Mouse (Mus musculus) MEL (cell line): ENCODE measurements around the gene Gas7. TPM values are rescaled to one million over a fixed set of nuclear protein-coding genes. Genes with fewer than 3 reads are reported as not detected.

Experiments used
- DNase-seq: peaks from one replicate; pipeline ENCODE4 v3.0.0; 2011; ENCODE audit warnings: low read depth, low spot score
- H3K27ac ChIP-seq: 2 replicates; pipeline ENCODE4 v1.5.1; 2012; ENCODE audit warnings: low read depth, mild to moderate bottlenecking, control low read depth, low read length, moderate library complexity; ENCODE audit not compliant: control insufficient read depth
- H3K27me3 ChIP-seq, 2 experiments: fragments of 150-350 bp in 1 of 2; sonication (generic) in 1 of 2; 2 replicates each; pipeline ENCODE4 v1.6.1; 2012; ENCODE audit warnings: low read length in 2 of 2, mild to moderate bottlenecking in 2 of 2, improper control_type of control experiment in 1 of 2, moderate library complexity in 1 of 2; ENCODE audit not compliant: insufficient read depth in 2 of 2, control insufficient read depth in 1 of 2
- H3K36me3 ChIP-seq, 2 experiments: 2 replicates each; pipeline ENCODE4 v1.6.1; 2012 to 2014; ENCODE audit warnings: low read length in 2 of 2, improper control_type of control experiment in 1 of 2, inconsistent platforms in 1 of 2, mild to moderate bottlenecking in 1 of 2; ENCODE audit not compliant: insufficient read depth in 2 of 2, control insufficient read depth in 1 of 2
- H3K4me1 ChIP-seq, 2 experiments: fragments of 150-350 bp in 1 of 2; sonication (generic) in 1 of 2; 2 replicates each; pipeline ENCODE4 v1.6.1; 2012; ENCODE audit warnings: low read length in 2 of 2, improper control_type of control experiment in 1 of 2, mild to moderate bottlenecking in 1 of 2; ENCODE audit not compliant: insufficient read depth in 2 of 2, control insufficient read depth in 1 of 2
- H3K4me3 ChIP-seq, 2 experiments: fragments of 150-350 bp in 1 of 2; sonication (generic) in 1 of 2; 2 replicates each; pipeline ENCODE4 v1.5.1; 2012; ENCODE audit warnings: low read depth in 2 of 2, low read length in 2 of 2, mild to moderate bottlenecking in 2 of 2, moderate library complexity in 2 of 2, control low read depth in 1 of 2, improper control_type of control experiment in 1 of 2; ENCODE audit not compliant: control insufficient read depth in 1 of 2, insufficient read depth in 1 of 2
- H3K79me2 ChIP-seq: 2 replicates; pipeline ENCODE4 v1.6.1; 2012; ENCODE audit warnings: mild to moderate bottlenecking, low read length, moderate library complexity; ENCODE audit not compliant: control insufficient read depth, poor library complexity, insufficient read depth
- H3K9ac ChIP-seq: 2 replicates; pipeline ENCODE4 v1.6.1; 2012; ENCODE audit warnings: low read depth, mild to moderate bottlenecking, control low read depth, low read length, moderate library complexity; ENCODE audit not compliant: control insufficient read depth, poor library complexity, severe bottlenecking
- H3K9me3 ChIP-seq: fragments of 150-350 bp; sonication (generic); replicated peaks from 2 replicates; pipeline ENCODE4 v1.6.1; 2012; ENCODE audit warnings: mild to moderate bottlenecking, low read length, improper control_type of control experiment, moderate library complexity; ENCODE audit not compliant: insufficient read depth
- BHLHE40 ChIP-seq: IDR thresholded peaks from 2 replicates; pipeline ENCODE4 v1.6.1; 2012; ENCODE audit warnings: low read depth, mild to moderate bottlenecking, inconsistent platforms, low read length, improper control_type of control experiment, borderline replicate concordance
- CHD2 ChIP-seq: IDR thresholded peaks from 2 replicates; pipeline ENCODE4 v1.6.1; 2011; ENCODE audit warnings: low read length, improper control_type of control experiment
- CTCF ChIP-seq, 3 experiments: IDR thresholded peaks in 2 of 3; conservative IDR thresholded peaks in 1 of 3; 2 replicates each; pipeline ENCODE4 v1.5.1; 2011 to 2012; ENCODE audit warnings: low read length in 3 of 3, low read depth in 2 of 3, mild to moderate bottlenecking in 2 of 3, improper control_type of control experiment in 1 of 3, inconsistent platforms in 1 of 3, mixed read lengths in 1 of 3, moderate library complexity in 1 of 3; ENCODE audit not compliant: control insufficient read depth in 1 of 3, insufficient read depth in 1 of 3, poor library complexity in 1 of 3, severe bottlenecking in 1 of 3
- GATA1 ChIP-seq: IDR thresholded peaks from 2 replicates; pipeline ENCODE4 v1.6.1; 2011; ENCODE audit warnings: low read depth, low read length, improper control_type of control experiment
- HCFC1 ChIP-seq: IDR thresholded peaks from 2 replicates; pipeline ENCODE4 v1.6.1; 2012; ENCODE audit warnings: low read depth, mild to moderate bottlenecking, inconsistent platforms, low read length, improper control_type of control experiment, moderate library complexity
- JUND ChIP-seq: IDR thresholded peaks from 2 replicates; pipeline ENCODE4 v1.6.1; 2011; ENCODE audit warnings: low read depth, mild to moderate bottlenecking, improper control_type of control experiment, low read length
- MAFK ChIP-seq: IDR thresholded peaks from 2 replicates; pipeline ENCODE4 v1.6.1; 2011; ENCODE audit warnings: low read depth, mild to moderate bottlenecking, low read length, improper control_type of control experiment, borderline replicate concordance
- MAX ChIP-seq: IDR thresholded peaks from 2 replicates; pipeline ENCODE4 v1.6.1; 2011; ENCODE audit warnings: low read length, improper control_type of control experiment
- MXI1 ChIP-seq: IDR thresholded peaks from 2 replicates; pipeline ENCODE4 v1.6.1; 2011; ENCODE audit warnings: mild to moderate bottlenecking, low read depth, low read length, improper control_type of control experiment
- NELFE ChIP-seq: IDR thresholded peaks from 2 replicates; pipeline ENCODE4 v1.6.1; 2011; ENCODE audit warnings: low read depth, low read length, improper control_type of control experiment
- NRF1 ChIP-seq: IDR thresholded peaks from 2 replicates; pipeline ENCODE4 v1.6.1; 2014; ENCODE audit warnings: low read depth, mild to moderate bottlenecking, inconsistent platforms, low read length, improper control_type of control experiment, moderate library complexity; ENCODE audit not compliant: poor library complexity, insufficient read depth, severe bottlenecking
- POLR2A ChIP-seq, 2 experiments: IDR thresholded peaks; 2 replicates each; pipeline ENCODE4 v1.6.1; 2011 to 2012; ENCODE audit warnings: low read length in 2 of 2, mild to moderate bottlenecking in 2 of 2, control low read depth in 1 of 2, improper control_type of control experiment in 1 of 2, low read depth in 1 of 2, moderate library complexity in 1 of 2; ENCODE audit not compliant: control insufficient read depth in 1 of 2, insufficient read depth in 1 of 2, poor library complexity in 1 of 2
- POLR2AphosphoS5 ChIP-seq: IDR thresholded peaks from 2 replicates; pipeline ENCODE4 v1.6.1; 2012; ENCODE audit warnings: low read depth, borderline replicate concordance, mild to moderate bottlenecking, inconsistent platforms, low read length, moderate library complexity, mixed read lengths
- RAD21 ChIP-seq: IDR thresholded peaks from 2 replicates; pipeline ENCODE4 v1.6.1; 2011; ENCODE audit warnings: mild to moderate bottlenecking, low read depth, low read length, improper control_type of control experiment
- SIN3A ChIP-seq: IDR thresholded peaks from 2 replicates; pipeline ENCODE4 v1.6.1; 2012; ENCODE audit warnings: low read length, improper control_type of control experiment, inconsistent platforms
- TAL1 ChIP-seq: IDR thresholded peaks from 2 replicates; pipeline ENCODE4 v1.6.1; 2012; ENCODE audit warnings: mild to moderate bottlenecking, inconsistent platforms, low read length, moderate library complexity, mixed read lengths
- TBP ChIP-seq: IDR thresholded peaks from 2 replicates; pipeline ENCODE4 v1.8.0; 2011; ENCODE audit warnings: low read depth, low read length, improper control_type of control experiment
- USF1 ChIP-seq: IDR thresholded peaks from 2 replicates; pipeline ENCODE4 v1.6.1; 2014; ENCODE audit warnings: low read depth, mild to moderate bottlenecking, inconsistent platforms, low read length, improper control_type of control experiment, moderate library complexity
- USF2 ChIP-seq, 2 experiments: IDR thresholded peaks; 2 replicates each; pipeline ENCODE4 v1.6.1; 2011 to 2012; ENCODE audit warnings: improper control_type of control experiment in 2 of 2, low read length in 2 of 2, borderline replicate concordance in 1 of 2, inconsistent platforms in 1 of 2, low read depth in 1 of 2, mild to moderate bottlenecking in 1 of 2; ENCODE audit not compliant: insufficient read depth in 1 of 2
- ZKSCAN1 ChIP-seq: IDR thresholded peaks from 2 replicates; pipeline ENCODE4 v1.6.1; 2012; ENCODE audit warnings: low read depth, mild to moderate bottlenecking, inconsistent platforms, low read length, improper control_type of control experiment, moderate library complexity
- polyA plus RNA-seq, 2 experiments: library from polyadenylated mRNA; stranded (reverse) in 1 of 2; unstranded in 1 of 2; fragments of >175 nt in 1 of 2; fragments of >200 nt in 1 of 2; gene quantifications; 2 replicates each; pipeline versions ENCODE4 v1.2.1 to v1.2.4; 2012; ENCODE audit warnings: low replicate concordance in 2 of 2, low read depth in 1 of 2; ENCODE audit not compliant: insufficient read length in 2 of 2, insufficient read depth in 1 of 2, missing spikeins in 1 of 2
- total RNA-seq: library from RNA; depleted of rRNA; stranded (reverse); fragments of 300-350 nt; gene quantifications from 2 replicates; pipeline ENCODE4 v1.2.3, GENCODE M21; 2012

The Gas7 gene
- total and polyA plus RNA-seq, 3 experiments, result 0.04 TPM; not detected in 2

DNA sequence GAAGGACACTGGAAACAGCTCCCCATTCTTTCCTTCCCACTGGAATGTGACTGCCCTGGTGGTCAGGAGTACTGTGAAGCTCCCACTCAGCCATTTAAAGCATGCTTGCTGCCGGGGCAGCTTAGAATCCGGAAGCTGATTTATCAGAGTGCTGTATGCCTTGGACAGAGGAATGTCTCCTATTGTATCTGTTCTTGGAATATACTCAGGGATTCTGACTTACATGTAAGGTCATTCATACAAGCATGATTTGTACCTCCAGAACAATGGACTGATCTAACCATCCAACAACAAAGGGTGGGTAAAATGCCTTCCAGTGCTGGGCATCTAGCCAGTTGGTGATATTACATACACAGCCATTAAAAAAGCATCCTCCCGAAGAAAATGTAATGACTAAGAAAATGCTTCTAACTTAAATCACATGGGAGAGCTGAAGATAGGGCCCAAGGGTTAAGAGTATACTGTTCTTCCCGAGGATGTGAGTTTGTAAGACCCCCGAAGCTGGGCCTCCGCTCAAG lies 189.5 kb downstream of the Gas7 start:
- Histone ChIP-seq H3K9me3 (no peaks in the 10 kb centered on the region), H3K79me2 (no peaks in the 10 kb centered on the region)

DNA sequence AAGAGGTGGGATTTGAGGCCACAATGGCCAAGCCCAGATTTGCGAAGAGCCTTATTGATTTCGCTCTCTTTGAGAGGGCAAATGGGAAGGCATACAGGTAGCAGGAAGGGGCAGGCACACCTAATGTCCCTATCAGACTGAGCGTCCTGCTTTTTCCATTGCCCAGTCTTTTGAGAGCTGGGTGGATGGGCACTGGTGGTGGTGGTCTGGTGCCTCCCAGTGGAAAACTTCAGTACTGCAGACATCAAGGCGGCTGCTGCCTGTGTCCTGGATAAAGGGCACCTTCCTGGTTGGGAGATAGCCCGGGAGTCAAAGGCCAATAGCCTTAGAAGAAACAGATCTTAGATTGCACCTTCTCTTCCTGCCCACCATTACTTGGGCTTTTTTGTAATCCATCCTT lies 192.5 kb downstream of the Gas7 start:
- no peaks in the 10 kb centered on the region for H3K4me1 ChIP-seq
- TF ChIP-seq MAX (no peak), POLR2AphosphoS5 (no peak), CTCF (IDR thresholded peaks at IDR 0.05 in 2 of 3, conservative IDR thresholded peaks at IDR 0.05 in 1 of 3; ENCODE audit: control insufficient read depth in 1 of 3, insufficient read depth in 1 of 3, low read depth in 2 of 3, low read length in 3 of 3, poor library complexity in 1 of 3, severe bottlenecking in 1 of 3) (peak in 2 of 3 experiments; percentile 11 to 24; a peak in 1 of 6 replicates), USF2 (IDR thresholded peaks at IDR 0.05; ENCODE audit: borderline replicate concordance in 1 of 2, insufficient read depth in 1 of 2, low read depth in 1 of 2, low read length in 2 of 2) (no peak), MAFK (no peak)
- H3K4me3 ChIP-seq, result no peak overlapping the region
- no peak overlapping the region for H3K27ac ChIP-seq
- H3K9me3 ChIP-seq, result no peaks in the 10 kb centered on the region
- H3K36me3 ChIP-seq, result no peaks in the 10 kb centered on the region
- no peaks in the 10 kb centered on the region for H3K79me2 ChIP-seq
- DNase-seq, result no peak
- H3K9ac ChIP-seq, result no peak overlapping the region
- no peaks in the 10 kb centered on the region; a peak in 1 of 4 replicates for H3K27me3 ChIP-seq

More for the DNA sequence above, 189.5 kb downstream of the Gas7 start:
- no peak overlapping the region for H3K4me3 ChIP-seq
- TF ChIP-seq TBP, result no peak
- no peak for TF ChIP-seq TAL1
- TF ChIP-seq NELFE, result no peak
- no peak for TF ChIP-seq GATA1
- TF ChIP-seq HCFC1, result no peak
- no peak for TF ChIP-seq JUND
- no peak for TF ChIP-seq POLR2AphosphoS5
- TF ChIP-seq MXI1, result no peak
- no peak for TF ChIP-seq ZKSCAN1
- TF ChIP-seq NRF1, result no peak
- no peak for TF ChIP-seq POLR2A (IDR thresholded peaks at IDR 0.05; ENCODE audit: control insufficient read depth in 1 of 2, insufficient read depth in 1 of 2, low read depth in 1 of 2, low read length in 2 of 2, poor library complexity in 1 of 2)
- TF ChIP-seq BHLHE40, result no peak
- TF ChIP-seq SIN3A, result no peak
- TF ChIP-seq USF1, result no peak
- no peak for TF ChIP-seq CHD2
- TF ChIP-seq RAD21, result no peak
- H3K4me1 ChIP-seq, result no peaks in the 10 kb centered on the region
- H3K27ac ChIP-seq, result no peak overlapping the region
- no peak overlapping the region for H3K9ac ChIP-seq
- no peaks in the 10 kb centered on the region for H3K36me3 ChIP-seq
- DNase-seq, result no peak
- no peaks in the 10 kb centered on the region; a peak in 1 of 4 replicates for H3K27me3 ChIP-seq
